Mouse (Mus musculus) thymus, postnatal 4 days (tissue): ENCODE data around the gene Parn.

Experiments
- DNase-seq: peaks from one replicate; pipeline ENCODE4 v3.0.0; 2021

Parn gene

GRCm38 (mm10) chr16:13621745-13622507 is 46.0 kb downstream of the Parn start:
- no peak for DNase-seq

- no peak for DNase-seq
These were observed 47.8 kb downstream of the Parn start for GRCm38 (mm10) chr16:13620194-13620593.

GRCm38 (mm10) chr16:13615276-13615675 is 52.7 kb downstream of the Parn start:
- no peak for DNase-seq

- no peak for DNase-seq
These were observed 55.4 kb downstream of the Parn start for GRCm38 (mm10) chr16:13612571-13612970.

- DNase-seq, result no peak
These were observed 55.9 kb downstream of the Parn start for GRCm38 (mm10) chr16:13612058-13612457.

GRCm38 (mm10) chr16:13611399-13611798 is 56.6 kb downstream of the Parn start:
- DNase-seq, result no peak

- no peak for DNase-seq
These were observed 57.0 kb downstream of the Parn start for GRCm38 (mm10) chr16:13610951-13611381.

- no peak for DNase-seq
These were observed 59.3 kb downstream of the Parn start for GRCm38 (mm10) chr16:13608705-13609085.

- no peak for DNase-seq
These were observed 59.8 kb downstream of the Parn start for GRCm38 (mm10) chr16:13607987-13608704.

GRCm38 (mm10) chr16:13602779-13603178 is 65.2 kb downstream of the Parn start:
- DNase-seq, result no peak

- DNase-seq, result no peak
These were observed 78.9 kb downstream of the Parn start for GRCm38 (mm10) chr16:13589049-13589408.

GRCm38 (mm10) chr16:13588182-13589048 is 79.6 kb downstream of the Parn start:
- no peak for DNase-seq

- no peak for DNase-seq
These were observed 82.7 kb downstream of the Parn start for GRCm38 (mm10) chr16:13585234-13585633.

GRCm38 (mm10) chr16:13580784-13581183 is 87.2 kb downstream of the Parn start:
- peak; percentile 21 for DNase-seq

GRCm38 (mm10) chr16:13580016-13580415 is 88.0 kb downstream of the Parn start:
- DNase-seq, result no peak

GRCm38 (mm10) chr16:13575306-13575705 is 92.7 kb downstream of the Parn start:
- no peak for DNase-seq

GRCm38 (mm10) chr16:13568280-13568679 is 99.7 kb downstream of the Parn start:
- no peak for DNase-seq

- no peak for DNase-seq
These were observed 100.4 kb downstream of the Parn start for GRCm38 (mm10) chr16:13567614-13568013.

- no peak for DNase-seq
These were observed 101.6 kb downstream of the Parn start for GRCm38 (mm10) chr16:13566351-13566750.

- DNase-seq, result no peak
These were observed 102.7 kb downstream of the Parn start for GRCm38 (mm10) chr16:13565291-13565690.

GRCm38 (mm10) chr16:13557784-13558183 is 110.2 kb downstream of the Parn start:
- DNase-seq, result no peak

GRCm38 (mm10) chr16:13556954-13557470 is 111.0 kb downstream of the Parn start:
- no peak for DNase-seq

GRCm38 (mm10) chr16:13556446-13556845 is 111.5 kb downstream of the Parn start:
- no peak for DNase-seq
